Mouse (Mus musculus) MEL (cell line): ENCODE measurements around the gene Fezf2.

Experiments
- BHLHE40 ChIP-seq: IDR thresholded peaks from 2 replicates; pipeline ENCODE4 v1.6.1; 2012; ENCODE audit warnings: low read depth, mild to moderate bottlenecking, inconsistent platforms, low read length, improper control_type of control experiment, borderline replicate concordance
- CHD2 ChIP-seq: IDR thresholded peaks from 2 replicates; pipeline ENCODE4 v1.6.1; 2011; ENCODE audit warnings: low read length, improper control_type of control experiment
- CTCF ChIP-seq, 3 experiments: IDR thresholded peaks in 2 of 3; conservative IDR thresholded peaks in 1 of 3; 2 replicates each; pipeline ENCODE4 v1.5.1; 2011 to 2012; ENCODE audit warnings: low read length in 3 of 3, low read depth in 2 of 3, mild to moderate bottlenecking in 2 of 3, improper control_type of control experiment in 1 of 3, inconsistent platforms in 1 of 3, mixed read lengths in 1 of 3, moderate library complexity in 1 of 3; ENCODE audit not compliant: control insufficient read depth in 1 of 3, insufficient read depth in 1 of 3, poor library complexity in 1 of 3, severe bottlenecking in 1 of 3
- EP300 ChIP-seq, 2 experiments: IDR thresholded peaks; 2 replicates each; pipeline ENCODE4 v1.6.1; 2011; ENCODE audit warnings: improper control_type of control experiment in 2 of 2, low read length in 2 of 2, low read depth in 1 of 2, mild to moderate bottlenecking in 1 of 2
- GATA1 ChIP-seq: IDR thresholded peaks from 2 replicates; pipeline ENCODE4 v1.6.1; 2011; ENCODE audit warnings: low read depth, low read length, improper control_type of control experiment
- KAT2A ChIP-seq: conservative IDR thresholded peaks from 2 replicates; pipeline ENCODE4 v1.6.1; 2012; ENCODE audit warnings: low read depth, low read length, improper control_type of control experiment, inconsistent platforms
- POLR2A ChIP-seq, 2 experiments: IDR thresholded peaks; 2 replicates each; pipeline ENCODE4 v1.6.1; 2011 to 2012; ENCODE audit warnings: low read length in 2 of 2, mild to moderate bottlenecking in 2 of 2, control low read depth in 1 of 2, improper control_type of control experiment in 1 of 2, low read depth in 1 of 2, moderate library complexity in 1 of 2; ENCODE audit not compliant: control insufficient read depth in 1 of 2, insufficient read depth in 1 of 2, poor library complexity in 1 of 2
- TCF12 ChIP-seq: IDR thresholded peaks from 2 replicates; pipeline ENCODE4 v1.6.1; 2014; ENCODE audit warnings: low read depth, mild to moderate bottlenecking, inconsistent platforms, low read length, improper control_type of control experiment, moderate library complexity

- TF ChIP-seq TCF12 (no peak), POLR2A (IDR thresholded peaks at IDR 0.05; ENCODE audit: control insufficient read depth in 1 of 2, insufficient read depth in 1 of 2, low read depth in 1 of 2, low read length in 2 of 2, poor library complexity in 1 of 2) (no peak), CHD2 (no peak), CTCF (IDR thresholded peaks at IDR 0.05 in 2 of 3, conservative IDR thresholded peaks at IDR 0.05 in 1 of 3; ENCODE audit: control insufficient read depth in 1 of 3, insufficient read depth in 1 of 3, low read depth in 2 of 3, low read length in 3 of 3, poor library complexity in 1 of 3, severe bottlenecking in 1 of 3) (no peak), BHLHE40 (no peak), GATA1 (no peak), KAT2A (no peak), EP300 (IDR thresholded peaks at IDR 0.05; ENCODE audit: low read depth in 1 of 2, low read length in 2 of 2) (no peak)
Observed at GRCm38 (mm10) chr14:12296391-12296790, 51.6 kb downstream of the Fezf2 start.
